Mouse (Mus musculus) granulocyte monocyte progenitor cell, adult 5-6 weeks (primary cell): ENCODE data around the gene Hpgd. TPM values are rescaled to one million over a fixed set of nuclear protein-coding genes. Genes with fewer than 3 reads are reported as not detected.
"Not testable (repeated sequence)": the region's sequence is repeated elsewhere in the genome, so short reads cannot be mapped to it uniquely, and the experiment has no call there.

ENCODE experiments used
- ATAC-seq: replicated peaks from 2 replicates; pipeline ENCODE4 v1.8.0; 2016; ENCODE audit warnings: mild to moderate bottlenecking, moderate TSS enrichment, inconsistent platforms; ENCODE audit not compliant: poor library complexity, severe bottlenecking
- total RNA-seq, 2 experiments: library from RNA; stranded (forward) in 1 of 2; stranded (reverse) in 1 of 2; fragments of 200-712, 200-1000 nt in 1 of 2; fragments of >200 nt in 1 of 2; fragmentation: Nextera tagmentation in 1 of 2; gene quantifications; 2 replicates each; pipeline ENCODE4 v1.2.3; 2014 to 2017

The Hpgd gene
- total RNA-seq (2014; fragmentation: Nextera tagmentation) (1.2 TPM in 1 of 2 replicates, not detected in the other), total RNA-seq (2017) (0.62 and 1.3 TPM in 2 replicates)

GRCm38 (mm10) chr8:56294373-56294877 is at the start of gene Hpgd:
TSS of gene Hpgd (plus strand) at chr8:56294585.
- ATAC-seq, result peak; percentile 45

- not testable (repeated sequence) for ATAC-seq
Measured at GRCm38 (mm10) chr8:56251728-56252127, 42.7 kb upstream of the Hpgd start.

GRCm38 (mm10) chr8:56252314-56252713 is 42.1 kb upstream of the Hpgd start:
- ATAC-seq, result no peak

GRCm38 (mm10) chr8:56261190-56261589 is 33.2 kb upstream of the Hpgd start:
- no peak for ATAC-seq

- no peak for ATAC-seq
Measured at GRCm38 (mm10) chr8:56269687-56270663, 24.4 kb upstream of the Hpgd start.

GRCm38 (mm10) chr8:56272934-56273333 is 21.5 kb upstream of the Hpgd start:
- no peak for ATAC-seq

GRCm38 (mm10) chr8:56275316-56275715 is 19.1 kb upstream of the Hpgd start:
- no peak for ATAC-seq

GRCm38 (mm10) chr8:56277810-56278528 is 16.4 kb upstream of the Hpgd start:
- ATAC-seq, result peak; percentile 14; the same call in 1 of the 2 replicates

GRCm38 (mm10) chr8:56278545-56279063 is 15.8 kb upstream of the Hpgd start:
- no peak for ATAC-seq

- no peak for ATAC-seq
Measured at GRCm38 (mm10) chr8:56283936-56284335, 10.4 kb upstream of the Hpgd start.

- ATAC-seq, result peak; percentile 30; the same call in 1 of the 2 replicates
Measured at GRCm38 (mm10) chr8:56284957-56285356, 9.4 kb upstream of the Hpgd start.

GRCm38 (mm10) chr8:56286717-56287116 is 7.7 kb upstream of the Hpgd start:
- no peak for ATAC-seq

- ATAC-seq, result no peak
Measured at GRCm38 (mm10) chr8:56287370-56288072, 6.9 kb upstream of the Hpgd start.

GRCm38 (mm10) chr8:56292318-56292717 is 2.1 kb upstream of the Hpgd start:
- peak; percentile 71 for ATAC-seq

GRCm38 (mm10) chr8:56293480-56293879 is 905 bp upstream of the Hpgd start:
- ATAC-seq, result no peak

- no peak for ATAC-seq
Measured at GRCm38 (mm10) chr8:56294886-56295555, 636 bp downstream of the Hpgd start.

GRCm38 (mm10) chr8:56299421-56299820 is 5.0 kb downstream of the Hpgd start:
- peak; percentile 83 for ATAC-seq

- peak; percentile 88 for ATAC-seq
Measured at GRCm38 (mm10) chr8:56301303-56301702, 6.9 kb downstream of the Hpgd start.

- no peak for ATAC-seq
Measured at GRCm38 (mm10) chr8:56304595-56304994, 10.2 kb downstream of the Hpgd start.
